Mouse (Mus musculus) megakaryocyte, embryonic 14.5 days (primary cell): ENCODE measurements at regions not wholly inside any gene's neighbourhood (a gene's known extent, or its start where the extent isn't known, plus 50 kb on each side); places are given as distances from the start of the nearest gene placed in this dataset.

Experiments used
- FLI1 ChIP-seq: IDR thresholded peaks from 2 replicates; pipeline ENCODE4 v1.6.1; 2012; ENCODE audit warnings: low read length, inconsistent platforms, mixed read lengths
- GATA1 ChIP-seq: IDR thresholded peaks from 3 replicates; pipeline ENCODE4 v1.6.1; 2012; ENCODE audit warnings: mixed read lengths, low read length, inconsistent platforms, borderline replicate concordance

- TF ChIP-seq GATA1: no peak
- no peak for TF ChIP-seq FLI1
Measured at GRCm38 (mm10) chr1:71881851-71882250, 228.9 kb upstream of the Fn1 start.
